Mouse (Mus musculus) ES-Bruce4 (cell line): ENCODE results near the gene Tnfsfm13. TPM values are rescaled to one million over a fixed set of nuclear protein-coding genes. Genes with fewer than 3 reads are reported as not detected.
A peak's percentile ranks its signal among the peaks of the same experiment; 100 is the strongest.
"Not testable (repeated sequence)": the region's sequence is repeated elsewhere in the genome, so short reads cannot be mapped to it uniquely, and the experiment has no call there.

ENCODE experiments used
- H3K27ac ChIP-seq: 2 replicates; pipeline ENCODE4 v1.5.1; 2012; ENCODE audit warnings: low read length, inconsistent platforms; ENCODE audit not compliant: insufficient read depth
- H3K27me3 ChIP-seq: 2 replicates; pipeline ENCODE4 v1.6.1; 2012; ENCODE audit warnings: mild to moderate bottlenecking, low read length, inconsistent platforms; ENCODE audit not compliant: control insufficient read depth, poor library complexity, insufficient read depth, severe bottlenecking
- H3K36me3 ChIP-seq: 2 replicates; pipeline ENCODE4 v1.6.1; 2012; ENCODE audit warnings: inconsistent platforms, mild to moderate bottlenecking, low read length, moderate library complexity; ENCODE audit not compliant: control insufficient read depth, poor library complexity, insufficient read depth, severe bottlenecking
- H3K4me1 ChIP-seq: one replicate; pipeline ENCODE4 v1.8.1; 2011; ENCODE audit warnings: low read length; ENCODE audit not compliant: control insufficient read depth, insufficient read depth
- H3K4me3 ChIP-seq: 2 replicates; pipeline ENCODE4 v1.5.1; 2011; ENCODE audit warnings: low read depth, mild to moderate bottlenecking, low read length
- H3K9ac ChIP-seq: 2 replicates; pipeline ENCODE4 v1.6.1; 2012; ENCODE audit warnings: low read depth, mild to moderate bottlenecking, inconsistent platforms; ENCODE audit not compliant: poor library complexity, severe bottlenecking
- H3K9me3 ChIP-seq: replicated peaks from 2 replicates; pipeline ENCODE4 v1.6.1; 2012; ENCODE audit warnings: mild to moderate bottlenecking, low read length, inconsistent platforms; ENCODE audit not compliant: control insufficient read depth, poor library complexity, insufficient read depth, severe bottlenecking
- CTCF ChIP-seq: IDR thresholded peaks from one replicate; pipeline ENCODE4 v1.8.1; 2011; ENCODE audit warnings: low read depth, low read length
- EP300 ChIP-seq: IDR thresholded peaks from 2 replicates; pipeline ENCODE4 v1.6.1; 2011; ENCODE audit warnings: low read depth, low read length; ENCODE audit not compliant: insufficient read depth
- POLR2A ChIP-seq: IDR thresholded peaks from one replicate; pipeline ENCODE4 v1.8.1; 2011; ENCODE audit warnings: low read length; ENCODE audit not compliant: insufficient read depth
- polyA plus RNA-seq: library from polyadenylated mRNA; stranded (reverse); fragments of >200 nt; gene quantifications from 2 replicates; pipeline ENCODE4 v1.2.4, GENCODE M21; 2011; ENCODE audit warnings: low read depth; ENCODE audit not compliant: missing spikeins, insufficient read depth, insufficient read length

Gene Tnfsfm13
- polyA plus RNA-seq = 1.9 and 3.6 TPM in 2 replicates

GRCm38 (mm10) chr11:69695361-69696181 is at the start of gene Tnfsfm13, which contains the start of gene Tnfsf12:
Gene Tnfsfm13 (minus strand): TSS chr11:69696098.
Gene Tnfsf12 (minus strand): TSS chr11:69695849.
- TF ChIP-seq POLR2A (no peak), EP300 (0 out of 2 replicates have a peak, but pooled peaks have one; percentile 3)
- Histone ChIP-seq H3K27me3 (no peaks in the 10 kb centered on the region), H3K4me1 (peaks cover 5% of the 10 kb centered on the region), H3K4me3 (peak within 1 kb of the TSS; percentile 56), H3K36me3 (no peaks in the 10 kb centered on the region), H3K9me3 (no peaks in the 10 kb centered on the region), H3K27ac (peak within 1 kb of the TSS; percentile 16; the same call in 1 of the 2 replicates), H3K9ac (peak within 1 kb of the TSS; percentile 63)

GRCm38 (mm10) chr11:69731408-69731807 is 35.5 kb upstream of the Tnfsfm13 start:
- not testable (repeated sequence) for H3K27me3 ChIP-seq, H3K9me3 ChIP-seq, H3K4me1 ChIP-seq, H3K27ac ChIP-seq, H3K9ac ChIP-seq, H3K4me3 ChIP-seq
- peaks cover 26% of the 10 kb centered on the region for H3K36me3 ChIP-seq
- peak; percentile 11 for TF ChIP-seq CTCF

DNA sequence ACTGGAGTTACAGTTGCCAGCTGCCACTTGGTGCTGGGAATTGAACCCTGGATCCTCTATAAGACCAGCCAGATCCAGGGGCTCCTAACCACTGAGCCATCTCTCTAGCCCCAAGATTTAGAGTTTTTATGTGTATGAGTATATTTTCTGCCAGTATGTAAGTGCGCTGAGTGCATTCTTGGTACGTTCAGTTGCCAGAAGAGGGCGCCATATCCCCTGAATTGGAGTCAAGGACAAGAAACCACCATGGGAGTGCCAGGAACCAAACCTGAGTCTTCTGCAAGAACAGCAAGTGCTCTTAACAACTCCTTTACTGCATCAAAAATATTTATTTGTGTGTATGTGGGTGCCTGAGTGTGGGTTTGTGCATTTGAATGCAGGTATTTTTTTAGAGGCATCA is 33.2 kb upstream of the Tnfsfm13 start:
- H3K9me3 ChIP-seq = no peaks in the 10 kb centered on the region
- no peak for TF ChIP-seq EP300
- TF ChIP-seq CTCF = peak; percentile 65
- no peaks in the 10 kb centered on the region for H3K4me1 ChIP-seq
- H3K27me3 ChIP-seq = no peaks in the 10 kb centered on the region
- peaks cover 4% of the 10 kb centered on the region for H3K36me3 ChIP-seq
- H3K27ac ChIP-seq = no peak overlapping the region
- no peak overlapping the region for H3K9ac ChIP-seq
- H3K4me3 ChIP-seq = no peak overlapping the region

- H3K9ac ChIP-seq = peak overlapping the region; percentile 52
- H3K4me1 ChIP-seq = peaks cover 2% of the 10 kb centered on the region
- no peak overlapping the region for H3K27ac ChIP-seq
- no peaks in the 10 kb centered on the region for H3K27me3 ChIP-seq
- no peak for TF ChIP-seq EP300
- TF ChIP-seq POLR2A = peak; percentile 27
- H3K36me3 ChIP-seq = no peaks in the 10 kb centered on the region
- H3K4me3 ChIP-seq = peak overlapping the region; percentile 56
- no peaks in the 10 kb centered on the region for H3K9me3 ChIP-seq
These were observed 30.1 kb upstream of the Tnfsfm13 start for GRCm38 (mm10) chr11:69725951-69726350.

GRCm38 (mm10) chr11:69723074-69723473 is 27.2 kb upstream of the Tnfsfm13 start:
- no peak for TF ChIP-seq EP300
- no peak for TF ChIP-seq CTCF
- TF ChIP-seq POLR2A = no peak
- Histone ChIP-seq H3K27me3 (no peaks in the 10 kb centered on the region), H3K36me3 (no peaks in the 10 kb centered on the region), H3K4me1 (peaks cover 2% of the 10 kb centered on the region), H3K9ac (no peak overlapping the region), H3K27ac (no peak overlapping the region), H3K9me3 (no peaks in the 10 kb centered on the region), H3K4me3 (no peak overlapping the region)

GRCm38 (mm10) chr11:69720852-69721251 is 25.0 kb upstream of the Tnfsfm13 start:
- TF ChIP-seq POLR2A = no peak
- no peak for TF ChIP-seq CTCF
- TF ChIP-seq EP300 = no peak
- no peak overlapping the region for H3K27ac ChIP-seq
- H3K4me3 ChIP-seq = no peak overlapping the region
- no peaks in the 10 kb centered on the region for H3K9me3 ChIP-seq
- H3K9ac ChIP-seq = peak overlapping the region; percentile 41; the same call in 1 of the 2 replicates
- H3K36me3 ChIP-seq = no peaks in the 10 kb centered on the region
- H3K4me1 ChIP-seq = peaks cover 4% of the 10 kb centered on the region
- H3K27me3 ChIP-seq = no peaks in the 10 kb centered on the region
